Mouse (Mus musculus): ENCODE results near the gene E4f1. TPM values are rescaled to one million over a fixed set of nuclear protein-coding genes. Genes with fewer than 3 reads are reported as not detected.
"Not testable (repeated sequence)": the region's sequence is repeated elsewhere in the genome, so short reads cannot be mapped to it uniquely, and the experiment has no call there.

Gene E4f1
- total RNA-seq, 1 experiment from 2014 or later, result 26.9 TPM

GRCm38 (mm10) chr17:24427170-24427557 is 42.9 kb downstream of the E4f1 start:
- no peak for ATAC-seq (replicated peaks; ENCODE audit: insufficient number of reproducible peaks, low FRiP score, low TSS enrichment, poor library complexity, severe bottlenecking)

GRCm38 (mm10) chr17:24426471-24427169 is 43.5 kb downstream of the E4f1 start, which contains the start of gene Eci1:
TSS of gene Eci1 (plus strand) at chr17:24426641.
- peak; percentile 98 for ATAC-seq (replicated peaks; ENCODE audit: insufficient number of reproducible peaks, low FRiP score, low TSS enrichment, poor library complexity, severe bottlenecking)

- no peak for ATAC-seq (replicated peaks; ENCODE audit: insufficient number of reproducible peaks, low FRiP score, low TSS enrichment, poor library complexity, severe bottlenecking)
Observed at GRCm38 (mm10) chr17:24425905-24426304, 44.2 kb downstream of the E4f1 start.

- not testable (repeated sequence) for ATAC-seq (replicated peaks; ENCODE audit: insufficient number of reproducible peaks, low FRiP score, low TSS enrichment, poor library complexity, severe bottlenecking)
Observed at GRCm38 (mm10) chr17:24425326-24425725, 44.8 kb downstream of the E4f1 start.

GRCm38 (mm10) chr17:24424489-24424888 is 45.6 kb downstream of the E4f1 start:
- ATAC-seq (replicated peaks; ENCODE audit: insufficient number of reproducible peaks, low FRiP score, low TSS enrichment, poor library complexity, severe bottlenecking), result no peak

- ATAC-seq (replicated peaks; ENCODE audit: insufficient number of reproducible peaks, low FRiP score, low TSS enrichment, poor library complexity, severe bottlenecking), result no peak
Observed at GRCm38 (mm10) chr17:24423114-24423513, 47.0 kb downstream of the E4f1 start.

GRCm38 (mm10) chr17:24416051-24416652 is 54.0 kb downstream of the E4f1 start:
- ATAC-seq (replicated peaks; ENCODE audit: insufficient number of reproducible peaks, low FRiP score, low TSS enrichment, poor library complexity, severe bottlenecking), result no peak

GRCm38 (mm10) chr17:24415011-24415410 is 55.1 kb downstream of the E4f1 start:
- peak; percentile 3; the same call in 1 of the 2 replicates for ATAC-seq (replicated peaks; ENCODE audit: insufficient number of reproducible peaks, low FRiP score, low TSS enrichment, poor library complexity, severe bottlenecking)

GRCm38 (mm10) chr17:24414230-24414976 is 55.7 kb downstream of the E4f1 start, which contains the start of gene Rnps1:
TSS of gene Rnps1 (plus strand) at chr17:24414565.
- peak; percentile 89 for ATAC-seq (replicated peaks; ENCODE audit: insufficient number of reproducible peaks, low FRiP score, low TSS enrichment, poor library complexity, severe bottlenecking)

GRCm38 (mm10) chr17:24413557-24414211 is 56.4 kb downstream of the E4f1 start:
- ATAC-seq (replicated peaks; ENCODE audit: insufficient number of reproducible peaks, low FRiP score, low TSS enrichment, poor library complexity, severe bottlenecking), result no peak

- ATAC-seq (replicated peaks; ENCODE audit: insufficient number of reproducible peaks, low FRiP score, low TSS enrichment, poor library complexity, severe bottlenecking), result no peak
Observed at GRCm38 (mm10) chr17:24407116-24407803, 62.9 kb downstream of the E4f1 start.

GRCm38 (mm10) chr17:24402371-24402770 is 67.7 kb downstream of the E4f1 start:
- ATAC-seq (replicated peaks; ENCODE audit: insufficient number of reproducible peaks, low FRiP score, low TSS enrichment, poor library complexity, severe bottlenecking), result no peak

- no peak for ATAC-seq (replicated peaks; ENCODE audit: insufficient number of reproducible peaks, low FRiP score, low TSS enrichment, poor library complexity, severe bottlenecking)
Observed at GRCm38 (mm10) chr17:24394456-24394855, 75.7 kb downstream of the E4f1 start.

Other genes starting within 250 kb of the E4f1 start
- gene Tedc2, start 249.5 kb downstream of the E4f1 start, total RNA-seq (2017), result 2.9 to 6.6 TPM (median 3.1 TPM) in 3 replicates
- 1.6 to 4.6 TPM (median 2.0 TPM) in 3 replicates for gene Ccnf, start 218.8 kb downstream of the E4f1 start, total RNA-seq (2017)
- gene Abca17, start 119.2 kb downstream of the E4f1 start, total RNA-seq (2017), result not detected in 3 replicates
- gene Abca3, start 118.4 kb downstream of the E4f1 start, total RNA-seq (2017), result 29.2 to 35.4 TPM (median 29.7 TPM) in 3 replicates
- gene Rnps1, start 55.7 kb downstream of the E4f1 start, total RNA-seq (2017), result 84.3 to 102 TPM (median 99.4 TPM) in 3 replicates
- gene Eci1, start 43.7 kb downstream of the E4f1 start, total RNA-seq (2017), result 22.1 to 36.2 TPM (median 26.0 TPM) in 3 replicates
- gene Dnase1l2, start 27.2 kb downstream of the E4f1 start, total RNA-seq (2017), result 1.6 to 2.2 TPM in 2 of 3 replicates, not detected in the other
- gene Pgp, start 79 bp upstream of the E4f1 start, total RNA-seq (2017), result 8.4 to 10.1 TPM (median 9.1 TPM) in 3 replicates
- gene Bricd5, start 3.6 kb upstream of the E4f1 start, total RNA-seq (2017), result 1.3 TPM in 1 of 3 replicates, not detected in the others
- 8.4 to 19.3 TPM (median 11.2 TPM) in 3 replicates for gene Mlst8, start 8.8 kb upstream of the E4f1 start, total RNA-seq (2017)
- not detected in 3 replicates for gene Caskin1, start 18.3 kb upstream of the E4f1 start, total RNA-seq (2017)
- 83.2 to 132 TPM (median 118 TPM) in 3 replicates for gene Traf7, start 57.6 kb upstream of the E4f1 start, total RNA-seq (2017)
- 0.39 TPM in 1 of 3 replicates, not detected in the others for gene Rab26, start 63.9 kb upstream of the E4f1 start, total RNA-seq (2017)
- 9.1 to 15.7 TPM (median 11.9 TPM) in 3 replicates for gene Pkd1, start 79.5 kb upstream of the E4f1 start, total RNA-seq (2017)
- gene Tsc2, start 162.3 kb upstream of the E4f1 start, total RNA-seq (2017), result 20.2 to 53.0 TPM (median 29.4 TPM) in 3 replicates
- gene Nthl1, start 162.4 kb upstream of the E4f1 start, total RNA-seq (2017), result 2.5 to 2.6 TPM in 2 of 3 replicates, not detected in the other
- gene Slc9a3r2, start 180.0 kb upstream of the E4f1 start, total RNA-seq (2017), result 0.48 to 0.78 TPM in 2 of 3 replicates, not detected in the other
- not detected in 3 replicates for gene Npw, start 188.1 kb upstream of the E4f1 start, total RNA-seq (2017)
- 14.6 to 21.7 TPM (median 15.7 TPM) in 3 replicates for gene Zfp598, start 199.4 kb upstream of the E4f1 start, total RNA-seq (2017)
- not detected in 3 replicates for gene Syngr3, start 219.6 kb upstream of the E4f1 start, total RNA-seq (2017)
- gene Gfer, start 225.8 kb upstream of the E4f1 start, total RNA-seq (2017), result 12.4 to 19.8 TPM (median 15.4 TPM) in 3 replicates
- gene Noxo1, start 225.9 kb upstream of the E4f1 start, total RNA-seq (2017), result 0.48 to 3.0 TPM (median 2.1 TPM) in 3 replicates
- 9.7 to 19.8 TPM (median 18.6 TPM) in 3 replicates for gene Tbl3, start 237.3 kb upstream of the E4f1 start, total RNA-seq (2017)
- 2.8 TPM in 1 of 3 replicates, not detected in the others for gene Rnf151, start 247.8 kb upstream of the E4f1 start, total RNA-seq (2017)
- gene Rps2, start 247.8 kb upstream of the E4f1 start, total RNA-seq (2017), result 428 to 669 TPM (median 533 TPM) in 3 replicates

All from monocyte, adult 5-6 weeks (primary cell).